Comparison of ENCODE assay signal across 8 mouse cellular contexts in genomic region chr4:99881882-99882281, GRCm38 (mm10). TPM values are rescaled to one million over a fixed set of nuclear protein-coding genes. Genes with fewer than 3 reads are reported as not detected.
DNase-seq lines count a peak whose midpoint lies in the region.

No protein-coding gene starts in this region.

- intact Hi-C loops in left cerebral cortex, postnatal 14 days (cut with DNase I): no loop called here

- DNase-seq in embryo, embryonic 10.5 days (ENCODE audit: low spot score): peak; percentile 64
- DNase-seq in embryo, embryonic 10 days (ENCODE audit: low spot score): no peak
- peak; percentile 7 for DNase-seq in left cerebral cortex, adult 11 months (ENCODE audit: low spot score)
- DNase-seq in left cerebral cortex, adult 8-10 months (ENCODE audit: low spot score in 2 of 2): no peak
- DNase-seq in Muller cell, postnatal 12 days (ENCODE audit: inconsistent ontology term): peak; percentile 31
- peak; percentile 34 to 56 for DNase-seq in left cerebral cortex, postnatal 14 days (ENCODE audit: low spot score in 2 of 2)
- no peak for DNase-seq in urinary bladder, adult 18-20 months (ENCODE audit: low spot score in 2 of 2)
- no peak for DNase-seq in spleen, postnatal 36 days (ENCODE audit: low spot score in 2 of 2)

RNA-seq across cellular contexts. Expression of gene Pgm1, which starts 47.3 kb away (rescaled TPM):
- total RNA-seq in left cerebral cortex, adult 8-10 months (2022): 10 to 100 TPM; 58.5 to 65.5 (median 61.2) TPM
- total RNA-seq in left cerebral cortex, postnatal 14 days (2021): 10 to 100 TPM; 40.5 to 44.9 TPM

RNA-seq across cellular contexts. Expression of gene Itgb3bp, which starts 47.7 kb away (rescaled TPM):
- 1 to 10 TPM; 4.8 to 7.8 (median 6.3) TPM for total RNA-seq in left cerebral cortex, adult 8-10 months (2022)
- total RNA-seq in left cerebral cortex, postnatal 14 days (2021): 1 to 10 TPM; 2.5 to 4.0 TPM

RNA-seq across cellular contexts. Expression of gene Efcab7, which starts 52.9 kb away (rescaled TPM):
- total RNA-seq in left cerebral cortex, adult 8-10 months (2022): 1 to 10 TPM; 4.8 to 9.4 (median 6.5) TPM
- 1 to 10 TPM; 5.5 to 5.9 TPM for total RNA-seq in left cerebral cortex, postnatal 14 days (2021)

Comparison
In these comparisons a context has a peak if more than half of its experiments do, and no peak if none do; other contexts are left out.
1. DNase-seq: peak in embryo, embryonic 10.5 days (single experiment), left cerebral cortex, adult 11 months (single experiment), Muller cell, postnatal 12 days (single experiment) and left cerebral cortex, postnatal 14 days (2 of 2); none in embryo, embryonic 10 days (single experiment), left cerebral cortex, adult 8-10 months (0 of 2), urinary bladder, adult 18-20 months (0 of 2) and spleen, postnatal 36 days (0 of 2).